Mouse (Mus musculus) frontal cortex, postnatal 10 days (tissue): ENCODE results near the gene Scgb2b24.

Experiments used
- DNase-seq, 2 experiments: peaks; one replicate each; pipeline ENCODE4 v3.0.0; 2022; ENCODE audit warnings: low spot score in 2 of 2, mixed read lengths in 1 of 2

Gene Scgb2b24

DNA sequence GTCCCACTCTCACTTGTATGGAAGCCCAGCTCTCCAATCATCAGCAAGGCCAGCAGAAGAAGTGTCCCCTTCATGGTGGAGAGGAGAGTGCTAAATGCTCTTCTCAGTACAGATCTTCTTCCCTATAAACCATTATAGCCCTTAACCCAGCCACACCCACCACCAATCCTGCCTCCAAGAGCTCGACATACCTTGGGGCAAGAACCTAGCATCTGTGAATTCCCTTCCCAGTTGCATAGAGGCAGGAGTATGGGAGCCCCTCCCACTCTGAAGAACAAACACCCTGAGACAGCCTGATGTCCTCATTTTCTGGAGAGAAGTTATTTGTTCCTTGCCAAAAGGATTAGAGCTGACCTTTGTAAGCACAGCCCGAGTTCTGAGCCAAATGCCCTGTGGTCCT is at the start of gene Scgb2b24:
Gene Scgb2b24 (minus strand): TSS at position 101 of the 400 bp plus-strand sequence.
- DNase-seq = no peak

DNA sequence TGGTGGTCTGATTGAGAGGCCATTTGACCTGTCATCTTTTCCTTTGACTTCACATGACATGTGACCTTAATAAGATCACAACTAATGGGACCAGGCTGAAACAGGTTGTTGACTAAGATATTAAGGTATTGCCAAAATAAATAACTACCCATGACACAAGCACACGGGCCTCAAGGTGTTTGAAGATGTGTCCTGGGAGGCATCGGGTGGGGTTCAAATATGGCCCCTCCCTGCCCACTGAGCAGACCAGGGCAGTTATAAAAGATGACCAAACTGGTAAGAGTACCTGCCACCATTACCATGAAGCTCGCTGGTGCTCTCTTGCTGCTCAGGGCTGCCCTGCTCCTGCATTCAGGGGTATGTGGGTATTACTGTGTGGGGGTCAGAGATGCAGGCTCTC is 4.4 kb upstream of the Scgb2b24 start, which contains the start of gene Scgb1b24:
Gene Scgb1b24 (plus strand): TSS at position 301 of the 400 bp plus-strand sequence.
- no peak for DNase-seq

DNA sequence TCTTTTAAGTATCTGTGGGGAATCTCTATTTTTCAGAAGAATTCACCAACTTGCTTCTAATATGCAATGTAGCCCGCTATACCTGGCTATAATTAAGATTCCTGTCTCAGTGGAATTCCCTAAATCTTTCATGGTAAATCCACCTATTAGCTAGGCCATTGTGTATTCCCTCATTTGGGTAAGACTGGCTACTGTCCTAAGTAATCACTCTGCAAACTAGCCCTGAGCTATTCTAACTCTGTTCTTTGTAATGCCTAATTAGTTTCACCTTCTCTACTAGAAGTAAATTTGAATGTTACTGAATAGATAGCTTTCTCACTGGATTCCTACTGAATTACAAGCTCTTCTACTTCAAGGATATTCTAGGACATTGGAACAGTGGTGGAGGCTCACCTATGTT is 49.2 kb downstream of the Scgb2b24 start:
- no peak for DNase-seq
